9 mouse cellular contexts compared by ENCODE assay signal in genomic region chr10:59972534-59972933, GRCm38 (mm10). TPM values are rescaled to one million over a fixed set of nuclear protein-coding genes. Genes with fewer than 3 reads are reported as not detected.
DNase-seq lines count a peak whose midpoint lies in the region; ATAC-seq and TF ChIP-seq lines count a peak whose summit lies in the region.
"Had no signal": no experiment of that assay in that cellular context is flagged by ENCODE, and none has a peak within 500 bp of the region (broad histone marks: within the 10 kb centered on the region; RNA-seq: fewer than 3 reads in every experiment).

No protein-coding gene starts in this region.

- peaks cover 25% of the 10 kb centered on the region for H3K4me1 ChIP-seq in lung, postnatal 0 days (ENCODE audit: insufficient read depth, low read depth, low read length)
- H3K4me1 ChIP-seq in forebrain, embryonic 14.5 days (ENCODE audit: control insufficient read depth, insufficient read depth, low read length), result peaks cover 10% of the 10 kb centered on the region; the same call in 1 of the 2 replicates
- H3K4me1 ChIP-seq in forebrain, embryonic 13.5 days, result peaks cover 27% of the 10 kb centered on the region

- H3K27ac ChIP-seq in layer of hippocampus, adult 2 months, result peak overlapping the region; percentile 99; the same call in 1 of the 2 replicates
- no peak overlapping the region; the same call in 1 of the 2 replicates for H3K27ac ChIP-seq in lung, postnatal 0 days (ENCODE audit: low read length)
- no peak overlapping the region for H3K27ac ChIP-seq in forebrain, embryonic 14.5 days (ENCODE audit: low read depth, low read length)
- H3K27ac ChIP-seq in forebrain, embryonic 13.5 days, result no peak overlapping the region

- H3K4me3 ChIP-seq in layer of hippocampus, adult 2 months, result no peak overlapping the region
- H3K4me3 ChIP-seq in lung, postnatal 0 days (ENCODE audit: low read depth, low read length), result no peak overlapping the region
- H3K4me3 ChIP-seq in forebrain, embryonic 14.5 days (ENCODE audit: low read depth, low read length), result no peak overlapping the region
- H3K4me3 ChIP-seq in forebrain, embryonic 13.5 days, result no peak overlapping the region

- no peak overlapping the region for H3K4me2 ChIP-seq in lung, postnatal 0 days (replicated peaks; ENCODE audit: low read depth, low read length)
- H3K4me2 ChIP-seq in forebrain, embryonic 14.5 days (ENCODE audit: low read length), result no peak overlapping the region
- no peak overlapping the region for H3K4me2 ChIP-seq in forebrain, embryonic 13.5 days

- DNase-seq in layer of hippocampus, adult 2 months (ENCODE audit: low spot score in 2 of 2), result no peak
- DNase-seq in layer of hippocampus, adult 8-10 months (ENCODE audit: low spot score in 2 of 2), result no peak
- DNase-seq in brain, adult 2 months (ENCODE audit: low read depth, low spot score), result peak; percentile 25
- peak; percentile 75 for DNase-seq in heart, postnatal 4 days
- DNase-seq in lung, postnatal 0 days (ENCODE audit: low spot score), result peak; percentile 55
- no peak for DNase-seq in forebrain, embryonic 14.5 days (ENCODE audit: low spot score)
- no peak for DNase-seq in left cerebral cortex, adult 8-10 months (ENCODE audit: low spot score in 2 of 2)
- DNase-seq: cerebellum, adult 2 months had no signal

- TF ChIP-seq EP300 in lung, postnatal 0 days (IDR thresholded peaks at IDR 0.05), result peak; percentile 67

- no peak for TF ChIP-seq CTCF in layer of hippocampus, adult 2 months (conservative IDR thresholded peaks at IDR 0.05)
- TF ChIP-seq CTCF in lung, postnatal 0 days (IDR thresholded peaks at IDR 0.05), result no peak

- WGBS in lung, postnatal 0 days, result 58% methylated on average over 2 of the region's 2 CpGs
- 64% methylated on average over 2 of the region's 2 CpGs for WGBS in forebrain, embryonic 14.5 days
- 64% methylated on average over 2 of the region's 2 CpGs for WGBS in forebrain, embryonic 13.5 days

- H3K36me3 ChIP-seq in lung, postnatal 0 days (ENCODE audit: insufficient read depth, low read length), result no peaks in the 10 kb centered on the region
- no peaks in the 10 kb centered on the region for H3K36me3 ChIP-seq in forebrain, embryonic 14.5 days (ENCODE audit: control insufficient read depth, insufficient read depth, low read length)
- H3K36me3 ChIP-seq in forebrain, embryonic 13.5 days (ENCODE audit: poor library complexity, severe bottlenecking), result no peaks in the 10 kb centered on the region

- H3K27me3 ChIP-seq in lung, postnatal 0 days (replicated peaks; ENCODE audit: insufficient read depth, low read length), result no peaks in the 10 kb centered on the region
- H3K27me3 ChIP-seq in forebrain, embryonic 14.5 days (replicated peaks; ENCODE audit: control insufficient read depth, insufficient read depth, low read length), result 0 out of 2 replicates have a peak, but pooled peaks cover 3% of the 10 kb centered on the region
- H3K27me3 ChIP-seq in forebrain, embryonic 13.5 days, result no peaks in the 10 kb centered on the region

- ATAC-seq in lung, postnatal 0 days, result no peak
- ATAC-seq in forebrain, embryonic 14.5 days, result no peak
- no peak for ATAC-seq in forebrain, embryonic 13.5 days

- no peaks in the 10 kb centered on the region for H3K9me3 ChIP-seq in lung, postnatal 0 days (ENCODE audit: low read length)
- H3K9me3 ChIP-seq in forebrain, embryonic 14.5 days (replicated peaks; ENCODE audit: control insufficient read depth, low read length), result no peaks in the 10 kb centered on the region
- no peaks in the 10 kb centered on the region for H3K9me3 ChIP-seq in forebrain, embryonic 13.5 days (replicated peaks)

- H3K9ac ChIP-seq in lung, postnatal 0 days (replicated peaks; ENCODE audit: low read depth), result no peak overlapping the region
- no peak overlapping the region for H3K9ac ChIP-seq in forebrain, embryonic 14.5 days (ENCODE audit: low read length)
- no peak overlapping the region for H3K9ac ChIP-seq in forebrain, embryonic 13.5 days

RNA-seq across cellular contexts. Expression of gene Ddit4, which starts 20.9 kb away (rescaled TPM):
- total RNA-seq in layer of hippocampus, adult 2 months (2021), result 10 to 100 TPM; 63.6 to 66.7 TPM
- total RNA-seq in layer of hippocampus, adult 8-10 months (2022), result 10 to 100 TPM; 51.3 to 71.6 (median 61.4) TPM
- total RNA-seq in heart, postnatal 4 days (2021), result 10 to 100 TPM; 31.4 to 36.9 TPM
- 21.2 and 28.1 TPM in 2 replicates for polyA plus RNA-seq in lung, postnatal 0 days (2015; fragmentation: Nextera tagmentation; extraction: Ambion mirVana)
- polyA plus RNA-seq in forebrain, embryonic 14.5 days (2014; fragmentation: Nextera tagmentation; extraction: Ambion mirVana), result 10.2 and 11.1 TPM in 2 replicates
- total RNA-seq in left cerebral cortex, adult 8-10 months (2022), result 10 to 100 TPM; 35.6 to 58.9 (median 44.0) TPM
- polyA plus RNA-seq in forebrain, embryonic 13.5 days (2015; fragmentation: Nextera tagmentation; extraction: Ambion mirVana), result 69.3 and 71.3 TPM in 2 replicates

RNA-seq across cellular contexts. Expression of gene Ascc1, which starts 30.1 kb away (rescaled TPM):
- 10 to 100 TPM; 15.3 to 17.2 TPM for total RNA-seq in layer of hippocampus, adult 2 months (2021)
- total RNA-seq in layer of hippocampus, adult 8-10 months (2022), result 10 to 100 TPM; 17.0 to 19.1 (median 17.7) TPM
- total RNA-seq in heart, postnatal 4 days (2021), result 10 to 100 TPM; 20.2 to 22.0 TPM
- polyA plus RNA-seq in lung, postnatal 0 days (2015; fragmentation: Nextera tagmentation; extraction: Ambion mirVana), result 47.2 and 50.0 TPM in 2 replicates
- polyA plus RNA-seq in forebrain, embryonic 14.5 days (2014; fragmentation: Nextera tagmentation; extraction: Ambion mirVana), result 45.4 and 50.2 TPM in 2 replicates
- total RNA-seq in left cerebral cortex, adult 8-10 months (2022), result 10 to 100 TPM; 16.5 to 20.1 (median 17.6) TPM
- polyA plus RNA-seq in forebrain, embryonic 13.5 days (2015; fragmentation: Nextera tagmentation; extraction: Ambion mirVana), result 42.1 and 43.1 TPM in 2 replicates

RNA-seq across cellular contexts. Expression of gene Anapc16, which starts 30.4 kb away (rescaled TPM):
- 10 to 100 TPM; 64.8 to 71.4 TPM for total RNA-seq in layer of hippocampus, adult 2 months (2021)
- 10 to 100 TPM; 66.2 to 69.6 (median 67.9) TPM for total RNA-seq in layer of hippocampus, adult 8-10 months (2022)
- 10 to 100 TPM; 70.5 to 73.5 TPM for total RNA-seq in heart, postnatal 4 days (2021)
- polyA plus RNA-seq in lung, postnatal 0 days (2015; fragmentation: Nextera tagmentation; extraction: Ambion mirVana), result 105 and 117 TPM in 2 replicates
- 96.5 and 99.7 TPM in 2 replicates for polyA plus RNA-seq in forebrain, embryonic 14.5 days (2014; fragmentation: Nextera tagmentation; extraction: Ambion mirVana)
- total RNA-seq in left cerebral cortex, adult 8-10 months (2022), result 10 to 100 TPM; 58.0 to 60.8 (median 60.2) TPM
- 122 TPM in 2 replicates for polyA plus RNA-seq in forebrain, embryonic 13.5 days (2015; fragmentation: Nextera tagmentation; extraction: Ambion mirVana)

Comparison
In these comparisons a context has a peak if more than half of its experiments do, and no peak if none do; other contexts are left out.
1. DNase-seq: peak in brain, adult 2 months (single experiment), heart, postnatal 4 days (single experiment) and lung, postnatal 0 days (single experiment); none in layer of hippocampus, adult 2 months (0 of 2), layer of hippocampus, adult 8-10 months (0 of 2), forebrain, embryonic 14.5 days (single experiment) and left cerebral cortex, adult 8-10 months (0 of 2).